Mouse (Mus musculus) intestine, postnatal 0 days (tissue): ENCODE data around the gene Arhgef39. TPM values are rescaled to one million over a fixed set of nuclear protein-coding genes. Genes with fewer than 3 reads are reported as not detected.

Experiments
- ATAC-seq: fragments of 200-750 bp; cut with Nextera tagmentation; 2 replicates; pipeline ENCODE4 v1.8.0; 2017; ENCODE audit warnings: mild to moderate bottlenecking, moderate TSS enrichment, moderate library complexity
- H3K27ac ChIP-seq: fragments of 300-500 bp; sonication (generic); 2 replicates; pipeline ENCODE4 v1.5.1; 2014; ENCODE audit warnings: mild to moderate bottlenecking, low read depth, low read length, moderate library complexity
- H3K27me3 ChIP-seq: fragments of 300-500 bp; sonication (generic); replicated peaks from 2 replicates; pipeline ENCODE4 v1.6.1; 2014; ENCODE audit warnings: low read length, mixed read lengths; ENCODE audit not compliant: control insufficient read depth, insufficient read depth
- H3K36me3 ChIP-seq: fragments of 300-500 bp; sonication (generic); 2 replicates; pipeline ENCODE4 v1.6.1; 2014; ENCODE audit warnings: mild to moderate bottlenecking, moderate library complexity; ENCODE audit not compliant: control insufficient read depth, insufficient read depth
- H3K4me1 ChIP-seq: fragments of 300-500 bp; sonication (generic); replicated peaks from 2 replicates; pipeline ENCODE4 v1.6.1; 2014; ENCODE audit warnings: antibody characterized with exemption, low read length, mixed read lengths; ENCODE audit not compliant: control insufficient read depth, insufficient read depth
- H3K4me2 ChIP-seq: fragments of 300-500 bp; sonication (generic); replicated peaks from 2 replicates; pipeline ENCODE4 v1.6.1; 2014; ENCODE audit warnings: low read depth, mild to moderate bottlenecking, moderate library complexity
- H3K4me3 ChIP-seq: fragments of 300-500 bp; sonication (generic); 2 replicates; pipeline ENCODE4 v1.5.1; 2014; ENCODE audit warnings: low read depth, low read length
- H3K9ac ChIP-seq: fragments of 300-500 bp; sonication (generic); 2 replicates; pipeline ENCODE4 v1.6.1; 2014; ENCODE audit warnings: mild to moderate bottlenecking, low read depth, low read length
- H3K9me3 ChIP-seq: fragments of 300-500 bp; sonication (generic); 2 replicates; pipeline ENCODE4 v1.6.1; 2016; ENCODE audit warnings: mixed run types; ENCODE audit not compliant: control insufficient read depth
- CTCF ChIP-seq: sonication (generic); IDR thresholded peaks from 2 replicates; pipeline ENCODE4 v1.5.1; 2016; ENCODE audit warnings: low read depth, mild to moderate bottlenecking, control low read depth, antibody characterized with exemption, moderate library complexity
- WGBS: fragments of 180-500 bp; shearing (Covaris S2); extraction: QIAGEN DNeasy Blood & Tissue Kit; methylation state at CpG from one replicate; pipeline ENCODE4 v1.1.7; 2014; 5-methylcytosine and 5-hydroxymethylcytosine counted together
- polyA plus RNA-seq: library from polyadenylated mRNA; unstranded; fragments of >200 nt; fragmentation: Nextera tagmentation; extraction: Ambion mirVana; gene quantifications from 2 replicates; pipeline ENCODE4 v1.2.1, GENCODE M21; 2015

Arhgef39 gene
- polyA plus RNA-seq, 1 experiment from 2014 or later = 12.3 TPM

- WGBS = 36% methylated on average over 10 of the region's 10 CpGs
- no peak overlapping the region for H3K27ac ChIP-seq
- peaks cover 35% of the 10 kb centered on the region; the same call in 1 of the 2 replicates for H3K27me3 ChIP-seq
- peaks cover 8% of the 10 kb centered on the region; the same call in 1 of the 2 replicates for H3K4me1 ChIP-seq
- H3K4me2 ChIP-seq = peak overlapping the region; percentile 61
- no peaks in the 10 kb centered on the region for H3K9me3 ChIP-seq
- no peak for ATAC-seq
- 0 out of 2 replicates have a peak overlapping the region, but pooled peaks have one; percentile 9 for H3K4me3 ChIP-seq
- no peak overlapping the region for H3K9ac ChIP-seq
- H3K36me3 ChIP-seq = peaks cover 17% of the 10 kb centered on the region; the same call in 1 of the 2 replicates
- no peak for TF ChIP-seq CTCF
These were observed 20.1 kb upstream of the Arhgef39 start for GRCm38 (mm10) chr4:43519551-43519950.

GRCm38 (mm10) chr4:43515764-43516708 lies 16.5 kb upstream of the Arhgef39 start:
- Histone ChIP-seq H3K27me3 (peaks cover 20% of the 10 kb centered on the region; the same call in 1 of the 2 replicates), H3K4me2 (no peak overlapping the region), H3K9me3 (no peaks in the 10 kb centered on the region), H3K9ac (no peak overlapping the region), H3K4me1 (peaks cover 4% of the 10 kb centered on the region; the same call in 1 of the 2 replicates), H3K36me3 (peaks cover 19% of the 10 kb centered on the region; the same call in 1 of the 2 replicates), H3K4me3 (no peak overlapping the region), H3K27ac (no peak overlapping the region)
- peak; percentile 44 for ATAC-seq
- 50% methylated on average over 11 of the region's 11 CpGs for WGBS
- no peak for TF ChIP-seq CTCF

DNA sequence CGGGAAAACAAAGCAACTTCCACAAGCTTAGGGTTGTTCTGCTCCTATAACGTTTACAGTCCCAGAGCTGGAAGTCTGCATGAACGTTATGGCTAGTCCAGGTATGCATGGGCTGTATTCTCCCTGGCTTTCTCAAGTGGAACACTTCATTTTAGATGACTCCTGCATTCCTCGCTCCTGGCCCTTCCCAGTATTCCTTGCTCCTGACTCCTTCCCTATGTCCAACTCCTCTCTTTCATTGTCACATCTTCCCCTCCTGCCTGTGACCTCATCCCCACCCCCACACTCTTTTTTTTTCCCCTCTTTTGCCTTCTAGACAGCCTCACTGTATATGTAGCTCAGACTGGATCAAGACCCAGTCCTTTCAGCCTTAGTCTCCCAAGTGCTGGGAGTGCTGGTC lies 14.3 kb upstream of the Arhgef39 start:
- peaks cover 12% of the 10 kb centered on the region; the same call in 1 of the 2 replicates for H3K27me3 ChIP-seq
- no peak overlapping the region for H3K4me3 ChIP-seq
- WGBS = 74% methylated on average over 4 of the region's 4 CpGs
- TF ChIP-seq CTCF = no peak
- peaks cover 3% of the 10 kb centered on the region; the same call in 1 of the 2 replicates for H3K4me1 ChIP-seq
- no peaks in the 10 kb centered on the region for H3K9me3 ChIP-seq
- ATAC-seq = no peak
- H3K9ac ChIP-seq = no peak overlapping the region
- H3K36me3 ChIP-seq = peaks cover 19% of the 10 kb centered on the region; the same call in 1 of the 2 replicates
- H3K27ac ChIP-seq = no peak overlapping the region
- no peak overlapping the region for H3K4me2 ChIP-seq

- no peaks in the 10 kb centered on the region for H3K9me3 ChIP-seq
- H3K9ac ChIP-seq = no peak overlapping the region
- no peak overlapping the region for H3K27ac ChIP-seq
- WGBS = 89% methylated on average over 4 of the region's 4 CpGs
- H3K27me3 ChIP-seq = peaks cover 11% of the 10 kb centered on the region; the same call in 1 of the 2 replicates
- no peak for ATAC-seq
- H3K36me3 ChIP-seq = peaks cover 17% of the 10 kb centered on the region; the same call in 1 of the 2 replicates
- TF ChIP-seq CTCF = no peak
- no peak overlapping the region for H3K4me2 ChIP-seq
- peaks cover 4% of the 10 kb centered on the region; the same call in 1 of the 2 replicates for H3K4me1 ChIP-seq
- no peak overlapping the region for H3K4me3 ChIP-seq
These were observed 13.8 kb upstream of the Arhgef39 start for GRCm38 (mm10) chr4:43513300-43513699.

DNA sequence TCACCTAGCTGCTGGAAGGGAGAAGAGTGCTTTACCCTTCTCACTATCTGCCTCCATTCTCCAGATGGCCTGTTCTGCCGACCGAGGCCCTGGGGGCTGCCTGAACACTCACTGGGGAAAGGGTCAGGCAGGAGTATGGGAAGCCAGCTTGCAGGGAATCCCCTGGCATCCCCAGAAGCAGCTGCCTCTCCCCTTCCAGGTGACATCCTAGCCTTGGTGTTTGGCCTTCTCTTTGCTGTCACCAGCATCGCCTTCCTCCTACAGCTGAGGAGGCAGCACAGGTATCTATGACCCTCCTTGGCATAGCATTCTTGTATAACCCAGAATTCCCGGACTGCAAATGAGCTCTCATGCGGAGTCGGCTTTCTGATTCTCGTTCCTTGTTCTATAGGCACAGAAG lies 13.2 kb upstream of the Arhgef39 start:
- H3K9ac ChIP-seq = no peak overlapping the region
- no peak for ATAC-seq
- peaks cover 4% of the 10 kb centered on the region; the same call in 1 of the 2 replicates for H3K4me1 ChIP-seq
- TF ChIP-seq CTCF = no peak
- H3K27ac ChIP-seq = no peak overlapping the region
- H3K27me3 ChIP-seq = 0 out of 2 replicates have a peak, but pooled peaks cover 11% of the 10 kb centered on the region
- no peak overlapping the region for H3K4me3 ChIP-seq
- no peak overlapping the region for H3K4me2 ChIP-seq
- WGBS = 75% methylated on average over 7 of the region's 7 CpGs
- H3K36me3 ChIP-seq = peaks cover 17% of the 10 kb centered on the region; the same call in 1 of the 2 replicates
- no peaks in the 10 kb centered on the region for H3K9me3 ChIP-seq

GRCm38 (mm10) chr4:43511675-43512454 lies 12.4 kb upstream of the Arhgef39 start:
- Histone ChIP-seq H3K9me3 (no peaks in the 10 kb centered on the region), H3K4me3 (no peak overlapping the region), H3K4me1 (peaks cover 4% of the 10 kb centered on the region; the same call in 1 of the 2 replicates), H3K27me3 (0 out of 2 replicates have a peak, but pooled peaks cover 11% of the 10 kb centered on the region), H3K4me2 (no peak overlapping the region), H3K27ac (no peak overlapping the region), H3K36me3 (peaks cover 17% of the 10 kb centered on the region; the same call in 1 of the 2 replicates), H3K9ac (no peak overlapping the region)
- WGBS = 74% methylated on average over 19 of the region's 19 CpGs
- no peak for ATAC-seq
- no peak for TF ChIP-seq CTCF
